Mouse (Mus musculus) frontal cortex, postnatal 36 days (tissue): Measurements from ENCODE around the gene Ndufs3.
A peak's percentile ranks its signal among the peaks of the same experiment; 100 is the strongest.

ENCODE experiments used
- DNase-seq, 2 experiments: peaks; one replicate each; pipeline ENCODE4 v3.0.0; 2022; ENCODE audit warnings: low spot score in 2 of 2

The Ndufs3 gene

DNA sequence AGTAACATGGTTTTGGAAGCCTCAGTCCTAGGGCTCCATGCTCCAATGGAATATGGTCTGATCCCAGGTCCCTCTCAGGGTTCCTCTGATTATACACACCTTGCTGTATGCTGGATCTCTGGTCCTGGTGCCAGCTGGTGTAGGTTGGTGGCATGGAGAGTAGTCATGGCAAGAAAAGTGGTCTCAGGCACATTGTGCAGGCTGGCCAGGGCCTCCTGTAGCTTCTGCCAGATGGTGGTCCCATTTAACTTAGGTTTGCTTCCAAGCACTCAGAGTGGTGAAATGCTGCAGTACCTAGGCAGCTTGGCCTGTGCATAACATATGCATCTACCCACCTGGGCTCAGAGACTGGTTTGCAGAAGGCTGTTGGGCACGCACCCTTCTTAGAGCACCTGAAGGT, 54.2 kb downstream of the Ndufs3 start:
- DNase-seq, result no peak

DNA sequence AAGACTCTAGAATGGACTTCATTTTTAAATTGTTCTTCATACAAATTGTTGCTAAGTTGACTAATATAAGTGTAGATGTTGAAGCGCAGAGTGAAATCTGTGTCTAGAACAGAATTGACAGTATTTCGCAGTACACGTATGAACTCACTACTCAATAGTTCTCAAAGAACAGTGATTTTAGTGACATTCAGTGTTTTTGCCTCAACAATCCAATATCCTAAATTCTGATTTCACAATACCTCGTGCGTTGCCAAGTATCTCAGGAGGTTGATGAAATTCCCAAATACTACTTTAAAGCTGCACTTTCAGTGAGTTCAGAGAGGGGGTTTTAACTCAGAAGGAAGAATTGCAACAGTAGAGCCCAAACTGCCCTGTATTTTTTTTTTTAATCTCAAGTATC, 56.3 kb downstream of the Ndufs3 start:
- DNase-seq, result no peak

DNA sequence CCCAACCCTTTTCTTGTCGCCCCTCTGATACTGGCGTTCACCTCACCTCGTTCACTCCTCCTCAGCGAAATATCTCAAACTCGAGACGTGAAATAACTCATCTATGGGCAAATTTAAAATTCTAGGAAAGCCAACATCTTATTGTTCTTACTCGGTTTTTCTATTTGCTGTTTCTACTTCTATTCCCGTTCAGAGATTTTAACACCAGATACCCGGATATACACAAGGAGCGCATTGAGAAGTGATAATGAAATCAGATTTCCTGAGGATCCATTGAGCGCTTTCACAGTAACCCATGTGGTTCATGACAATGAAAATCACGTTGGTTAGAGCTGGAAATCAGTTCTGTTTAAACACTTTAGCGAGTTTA, 57.0 kb downstream of the Ndufs3 start:
- no peak for DNase-seq

DNA sequence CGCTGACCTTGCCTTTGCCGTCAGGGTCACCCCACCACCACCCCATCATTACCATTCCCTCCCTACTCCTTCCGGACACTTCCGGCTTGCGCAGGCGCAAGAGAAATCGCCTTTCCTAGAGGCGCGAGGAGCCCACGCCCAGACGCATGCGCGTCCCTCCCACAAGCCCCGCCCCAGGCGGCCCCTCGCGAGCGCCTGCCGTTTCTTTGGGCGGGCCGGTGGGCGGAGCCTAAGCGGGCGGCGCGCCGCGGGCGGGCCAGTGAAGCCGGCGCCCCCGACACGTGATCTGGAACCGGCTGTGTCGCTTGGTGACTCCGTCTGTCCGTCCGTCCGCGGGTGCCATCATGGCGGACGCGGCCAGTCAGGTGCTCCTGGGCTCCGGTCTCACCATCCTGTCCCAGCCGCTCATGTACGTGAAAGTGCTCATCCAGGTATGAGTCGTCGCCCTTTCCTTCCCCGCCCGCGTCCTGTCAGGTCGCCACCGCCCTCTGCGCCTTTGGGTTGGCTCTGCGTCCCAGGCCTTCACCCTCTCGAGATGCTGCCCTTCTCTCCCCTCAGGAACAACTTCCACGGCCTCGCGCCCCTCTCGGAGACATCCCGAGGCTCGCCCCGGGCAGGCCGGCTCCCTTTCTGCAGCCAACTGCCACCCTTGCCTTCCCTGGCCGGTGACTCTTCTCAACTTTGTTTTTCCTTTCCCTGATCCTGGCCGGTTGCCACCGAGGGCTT, 57.5 kb downstream of the Ndufs3 start, which contains the start of gene Mtch2:
TSS of gene Mtch2 (plus strand) at position 201 of the 726 bp plus-strand sequence.
- DNase-seq, result peak; percentile 97 to 98

- DNase-seq, result no peak
These were observed 58.1 kb downstream of the Ndufs3 start for GRCm38 (mm10) chr2:90846597-90846954.

DNA sequence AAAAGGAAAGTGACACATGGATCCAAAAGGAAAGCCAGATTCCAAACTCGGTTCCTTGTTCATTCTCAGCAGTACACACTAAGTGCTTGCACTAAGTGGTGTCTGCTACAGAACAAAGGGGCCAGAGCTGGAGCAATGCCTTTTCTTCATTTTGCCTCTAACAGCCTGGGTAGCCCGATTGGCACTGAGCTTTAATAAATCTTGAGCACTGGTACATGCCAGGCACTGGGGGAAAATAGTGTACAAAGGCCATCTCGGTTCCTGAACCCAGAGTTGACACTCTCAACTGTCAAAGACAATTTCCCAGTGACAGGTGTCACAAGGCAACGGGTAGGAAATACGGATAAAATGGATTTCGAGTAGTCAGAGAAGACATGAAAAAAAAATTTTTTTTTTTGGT, 58.5 kb downstream of the Ndufs3 start:
- DNase-seq, result peak in 1 of 2 experiments; percentile 30

DNA sequence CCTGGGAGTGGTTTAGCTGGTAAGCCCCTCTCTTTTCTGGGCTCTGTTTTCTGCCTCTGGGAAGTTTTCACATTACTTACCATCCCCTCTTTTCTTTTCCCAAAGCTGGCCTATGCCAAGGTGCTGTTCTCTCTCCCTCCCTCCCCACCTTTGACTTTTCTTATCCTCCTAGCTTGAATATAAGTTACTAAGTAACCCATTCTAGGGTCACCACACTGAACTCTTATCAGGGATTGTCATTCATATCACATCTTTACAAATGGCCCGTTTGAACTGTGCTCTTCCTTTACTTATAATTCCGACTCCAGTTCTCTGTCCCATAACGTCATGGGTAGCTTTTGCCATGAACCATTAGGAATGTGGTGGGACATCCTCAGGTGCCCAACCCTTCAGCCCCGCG, 59.4 kb downstream of the Ndufs3 start:
- DNase-seq, result no peak
